Mouse (Mus musculus): ENCODE measurements around the gene Gpkow. TPM values are rescaled to one million over a fixed set of nuclear protein-coding genes. Genes with fewer than 3 reads are reported as not detected.
"Not testable (repeated sequence)": the region's sequence is repeated elsewhere in the genome, so short reads cannot be mapped to it uniquely, and the experiment has no call there.

Gpkow gene
- polyA plus RNA-seq, 1 experiment from 2014 or later = 47.6 TPM

DNA sequence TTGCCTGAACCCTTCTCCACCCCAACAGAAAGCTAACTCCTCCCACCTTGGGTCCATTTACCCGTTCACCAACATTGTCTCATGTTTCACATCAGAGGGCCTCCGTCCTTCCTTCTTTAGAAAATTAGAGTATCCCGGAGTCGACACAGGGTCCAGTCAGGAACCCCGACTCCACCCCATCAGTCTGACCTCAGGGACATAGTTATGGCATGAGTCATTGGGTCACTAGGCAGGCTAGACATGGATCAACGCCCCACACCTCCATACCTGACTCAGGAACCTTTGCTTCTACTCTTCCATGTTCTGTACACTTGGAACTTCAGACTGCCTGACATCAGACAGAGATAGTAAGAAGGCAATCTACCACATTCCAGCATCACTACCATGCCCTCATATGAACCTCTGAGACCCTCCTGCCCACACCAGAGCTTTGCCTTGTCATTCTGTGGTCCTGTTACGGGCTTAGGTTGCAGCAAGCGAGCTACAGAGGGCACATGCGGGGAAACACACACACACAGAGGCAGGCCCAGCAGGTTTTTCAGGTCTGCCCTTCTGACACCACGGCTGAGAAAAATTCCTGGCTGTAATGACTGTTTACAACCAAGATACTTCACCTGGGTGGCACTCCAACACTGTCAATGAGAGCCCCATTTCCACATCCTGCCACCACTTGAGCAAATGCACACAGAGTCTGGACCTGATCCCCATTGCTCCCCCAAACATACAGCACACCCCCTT lies 43.3 kb downstream of the Gpkow start:
- Histone ChIP-seq H3K27me3 (ENCODE audit: insufficient read depth, low read length) (no peaks in the 10 kb centered on the region), H3K4me3 (ENCODE audit: low read length) (peak overlapping the region; percentile 28), H3K27ac (ENCODE audit: low read length) (peak overlapping the region; percentile 75), H3K36me3 (ENCODE audit: insufficient read depth, low read length) (no peaks in the 10 kb centered on the region), H3K9ac (replicated peaks; ENCODE audit: low read length) (no peak overlapping the region), H3K4me2 (replicated peaks; ENCODE audit: low read depth, low read length) (peak overlapping the region; percentile 27), H3K9me3 (ENCODE audit: low read length) (no peaks in the 10 kb centered on the region), H3K4me1 (ENCODE audit: insufficient read depth, low read length) (no peaks in the 10 kb centered on the region)
- WGBS = 41% methylated on average over 10 of the region's 10 CpGs
- peak; percentile 50 for ATAC-seq (ENCODE audit: low FRiP score, low TSS enrichment)

DNA sequence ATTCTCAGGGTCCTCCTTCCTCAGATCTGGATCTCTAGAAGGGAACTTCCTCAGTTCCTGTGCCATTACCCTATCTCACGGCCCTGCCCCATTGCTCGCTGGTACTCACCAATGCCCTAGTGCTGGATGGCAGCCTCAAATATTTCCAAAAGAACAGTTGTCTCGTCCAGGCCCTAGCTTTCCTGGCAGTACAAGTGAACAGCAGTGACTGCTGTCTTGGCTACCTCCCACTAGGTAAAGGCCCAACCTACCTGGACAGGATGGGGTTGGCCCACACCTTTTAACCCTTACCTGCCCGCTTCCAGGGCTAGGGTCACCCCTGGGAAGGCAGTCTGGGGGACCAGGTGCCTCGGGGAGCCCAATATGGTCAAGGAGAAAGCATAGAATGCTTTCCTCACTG lies 44.2 kb downstream of the Gpkow start:
- peak; percentile 52; the same call in 1 of the 2 replicates for ATAC-seq (ENCODE audit: low FRiP score, low TSS enrichment)
- H3K36me3 ChIP-seq (ENCODE audit: insufficient read depth, low read length) = no peaks in the 10 kb centered on the region

DNA sequence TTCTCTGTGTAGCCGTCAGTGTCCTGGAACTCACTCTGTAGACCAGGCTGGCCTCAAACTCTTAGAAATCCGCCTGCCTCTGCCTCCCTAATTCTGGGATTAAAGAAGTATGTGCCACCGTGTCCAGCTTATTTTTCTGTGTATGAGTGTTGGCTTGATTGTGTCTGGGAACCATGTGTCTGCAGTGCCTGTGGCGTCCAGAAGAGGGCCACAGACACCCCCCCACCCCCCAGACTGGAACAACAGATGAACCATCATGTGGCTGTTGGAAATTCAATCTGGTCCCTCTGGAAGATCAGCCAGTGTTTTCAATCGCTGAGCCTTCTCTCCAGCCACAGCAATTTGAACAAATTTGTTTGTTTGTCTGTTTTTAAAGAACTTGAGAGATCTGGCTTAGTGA lies 46.5 kb downstream of the Gpkow start:
- Histone ChIP-seq H3K9me3 (ENCODE audit: low read length) (no peaks in the 10 kb centered on the region), H3K4me1 (ENCODE audit: insufficient read depth, low read length) (no peaks in the 10 kb centered on the region), H3K27me3 (ENCODE audit: insufficient read depth, low read length) (no peaks in the 10 kb centered on the region), H3K36me3 (ENCODE audit: insufficient read depth, low read length) (no peaks in the 10 kb centered on the region), H3K4me3 (ENCODE audit: low read length) (no peak overlapping the region), H3K27ac (ENCODE audit: low read length) (no peak overlapping the region), H3K4me2 (replicated peaks; ENCODE audit: low read depth, low read length) (no peak overlapping the region), H3K9ac (replicated peaks; ENCODE audit: low read length) (no peak overlapping the region)
- 54% methylated on average over 5 of the region's 5 CpGs for WGBS
- no peak for ATAC-seq (ENCODE audit: low FRiP score, low TSS enrichment)

More for the DNA sequence above, 44.2 kb downstream of the Gpkow start:
- no peaks in the 10 kb centered on the region for H3K4me1 ChIP-seq (ENCODE audit: insufficient read depth, low read length)
- H3K9ac ChIP-seq (replicated peaks; ENCODE audit: low read length) = no peak overlapping the region
- peak overlapping the region; percentile 28 for H3K4me3 ChIP-seq (ENCODE audit: low read length)
- 71% methylated on average over 5 of the region's 5 CpGs for WGBS
- no peaks in the 10 kb centered on the region for H3K27me3 ChIP-seq (ENCODE audit: insufficient read depth, low read length)
- peak overlapping the region; percentile 75 for H3K27ac ChIP-seq (ENCODE audit: low read length)
- H3K4me2 ChIP-seq (replicated peaks; ENCODE audit: low read depth, low read length) = peak overlapping the region; percentile 26; the same call in 1 of the 2 replicates
- no peaks in the 10 kb centered on the region for H3K9me3 ChIP-seq (ENCODE audit: low read length)

- Histone ChIP-seq H3K4me2 (replicated peaks; ENCODE audit: low read depth, low read length) (no peak overlapping the region), H3K9me3 (ENCODE audit: low read length) (no peaks in the 10 kb centered on the region), H3K4me3 (ENCODE audit: low read length) (no peak overlapping the region), H3K4me1 (ENCODE audit: insufficient read depth, low read length) (no peaks in the 10 kb centered on the region), H3K27ac (ENCODE audit: low read length) (no peak overlapping the region), H3K9ac (replicated peaks; ENCODE audit: low read length) (no peak overlapping the region), H3K36me3 (ENCODE audit: insufficient read depth, low read length) (no peaks in the 10 kb centered on the region), H3K27me3 (ENCODE audit: insufficient read depth, low read length) (no peaks in the 10 kb centered on the region)
- no peak for ATAC-seq (ENCODE audit: low FRiP score, low TSS enrichment)
- 59% methylated on average over 1 of the region's 1 CpGs for WGBS
Observed at GRCm38 (mm10) chrX:7744940-7745339, 48.0 kb downstream of the Gpkow start.

DNA sequence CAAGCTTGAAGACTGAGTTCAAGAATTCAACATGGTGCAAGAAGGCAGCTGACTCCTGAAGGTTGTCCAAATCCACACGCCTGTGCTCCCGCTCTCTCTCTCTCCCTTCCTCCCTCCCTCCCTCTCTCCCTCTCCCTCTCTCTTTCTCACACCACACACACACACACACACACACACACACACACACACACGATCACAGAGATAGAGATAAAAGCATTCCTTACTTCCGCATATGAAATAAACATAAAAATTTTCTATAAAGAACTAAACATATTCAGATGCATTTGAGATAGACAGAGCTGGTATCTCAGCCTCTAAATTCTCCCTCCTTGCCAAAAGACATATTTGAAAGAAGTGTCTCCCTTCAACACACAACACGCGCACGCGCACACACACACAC lies 48.5 kb downstream of the Gpkow start:
- 90% methylated on average over 8 of the region's 8 CpGs for WGBS
- Histone ChIP-seq H3K36me3 (ENCODE audit: insufficient read depth, low read length) (no peaks in the 10 kb centered on the region), H3K9me3 (ENCODE audit: low read length) (no peaks in the 10 kb centered on the region), H3K4me2 (replicated peaks; ENCODE audit: low read depth, low read length) (no peak overlapping the region), H3K9ac (replicated peaks; ENCODE audit: low read length) (no peak overlapping the region), H3K4me1 (ENCODE audit: insufficient read depth, low read length) (no peaks in the 10 kb centered on the region), H3K27me3 (ENCODE audit: insufficient read depth, low read length) (no peaks in the 10 kb centered on the region), H3K4me3 (ENCODE audit: low read length) (no peak overlapping the region), H3K27ac (ENCODE audit: low read length) (no peak overlapping the region)
- no peak for ATAC-seq (ENCODE audit: low FRiP score, low TSS enrichment)

DNA sequence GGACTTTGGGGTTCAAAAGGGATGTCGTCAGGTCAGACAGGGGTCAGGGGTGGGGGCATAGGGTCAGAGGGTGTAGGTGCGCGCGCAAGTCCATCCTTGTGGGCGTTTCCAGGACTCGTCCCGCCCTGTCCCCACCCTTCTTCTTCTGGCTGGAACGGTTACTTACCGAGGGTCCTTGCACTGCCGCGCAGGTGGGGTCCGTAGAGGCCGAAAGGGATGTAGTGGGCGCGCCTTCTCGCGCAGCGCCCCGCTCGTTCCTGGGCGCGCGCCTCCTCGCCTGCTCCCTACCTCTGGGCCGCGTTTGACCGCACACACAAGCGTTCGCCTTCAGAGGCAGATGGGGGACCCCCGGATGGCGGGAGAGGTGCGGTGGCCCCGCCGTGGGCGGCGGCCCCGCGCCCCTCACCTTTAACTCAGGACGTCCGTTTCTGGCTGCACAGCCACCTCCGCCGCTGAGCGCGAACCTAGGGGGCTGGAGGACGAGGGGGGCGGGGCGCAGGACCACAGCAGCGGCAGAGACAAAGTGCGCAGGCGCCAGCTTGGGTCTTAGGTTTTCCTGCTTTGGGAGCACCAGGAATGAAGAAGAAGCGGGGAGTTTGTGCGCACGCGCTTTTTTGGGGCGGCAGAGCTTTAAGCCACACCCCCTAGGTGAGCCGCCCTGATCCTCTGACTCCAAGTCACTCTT lies 53.6 kb downstream of the Gpkow start, which contains the start of gene Ccdc120:
Ccdc120 (minus strand) TSS at position 474 of the 685 bp plus-strand sequence.
- ATAC-seq (ENCODE audit: low FRiP score, low TSS enrichment) = peak; percentile 85
- peak within 1 kb of the TSS; percentile 53 for H3K4me2 ChIP-seq (replicated peaks; ENCODE audit: low read depth, low read length)
- H3K4me3 ChIP-seq (ENCODE audit: low read length) = peak within 1 kb of the TSS; percentile 72
- H3K9me3 ChIP-seq (ENCODE audit: low read length) = no peaks in the 10 kb centered on the region
- no peaks in the 10 kb centered on the region for H3K27me3 ChIP-seq (ENCODE audit: insufficient read depth, low read length)
- H3K9ac ChIP-seq (replicated peaks; ENCODE audit: low read length) = peak within 1 kb of the TSS; percentile 70
- H3K27ac ChIP-seq (ENCODE audit: low read length) = no peak within 1 kb of the TSS
- 12% methylated on average over 52 of the region's 56 CpGs for WGBS
- H3K4me1 ChIP-seq (ENCODE audit: insufficient read depth, low read length) = no peaks in the 10 kb centered on the region
- H3K36me3 ChIP-seq (ENCODE audit: insufficient read depth, low read length) = no peaks in the 10 kb centered on the region

DNA sequence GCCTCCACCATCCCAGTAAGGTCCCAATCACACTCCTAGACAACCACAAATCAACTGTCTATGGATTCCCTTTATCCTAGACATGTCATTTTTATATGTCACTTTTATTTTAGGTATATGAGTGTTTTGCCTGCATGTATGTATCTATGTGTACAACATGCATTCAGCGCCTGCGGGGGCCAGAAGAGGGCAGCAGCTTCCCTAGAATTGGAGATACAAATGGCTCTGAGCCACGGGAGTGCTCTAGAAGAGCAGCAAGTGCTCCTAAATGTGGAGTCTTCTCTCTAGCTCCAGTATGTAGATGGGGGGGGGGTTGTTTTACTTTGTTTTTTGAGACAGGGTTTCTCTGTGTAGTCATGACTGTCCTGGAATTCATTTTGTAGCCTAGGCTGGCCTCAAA lies 56.7 kb downstream of the Gpkow start:
- not testable (repeated sequence) for H3K4me3 ChIP-seq (ENCODE audit: low read length); H3K27ac ChIP-seq (ENCODE audit: low read length); ATAC-seq (ENCODE audit: low FRiP score, low TSS enrichment); H3K4me1 ChIP-seq (ENCODE audit: insufficient read depth, low read length); H3K27me3 ChIP-seq (ENCODE audit: insufficient read depth, low read length); H3K9ac ChIP-seq (replicated peaks; ENCODE audit: low read length); H3K4me2 ChIP-seq (replicated peaks; ENCODE audit: low read depth, low read length); H3K36me3 ChIP-seq (ENCODE audit: insufficient read depth, low read length); H3K9me3 ChIP-seq (ENCODE audit: low read length)
- 39% methylated on average over 3 of the region's 3 CpGs for WGBS

Other genes with a start within 250 kb of the Gpkow start
- gene Foxp3, start 123.5 kb upstream of the Gpkow start, polyA plus RNA-seq (2015; fragmentation: Nextera tagmentation; extraction: Ambion mirVana) = 0.18 TPM in 1 of 2 replicates, not detected in the other
- gene Ppp1r3f, start 122.8 kb upstream of the Gpkow start, polyA plus RNA-seq (2015; fragmentation: Nextera tagmentation; extraction: Ambion mirVana) = 1.9 and 2.2 TPM in 2 replicates
- 35.3 and 36.6 TPM in 2 replicates for gene Ccdc22, start 91.6 kb upstream of the Gpkow start, polyA plus RNA-seq (2015; fragmentation: Nextera tagmentation; extraction: Ambion mirVana)
- 0.04 and 0.09 TPM in 2 replicates for gene Cacna1f, start 90.0 kb upstream of the Gpkow start, polyA plus RNA-seq (2015; fragmentation: Nextera tagmentation; extraction: Ambion mirVana)
- 3.1 and 3.6 TPM in 2 replicates for gene Syp, start 58.7 kb upstream of the Gpkow start, polyA plus RNA-seq (2015; fragmentation: Nextera tagmentation; extraction: Ambion mirVana)
- 14.1 and 14.7 TPM in 2 replicates for gene Prickle3, start 39.9 kb upstream of the Gpkow start, polyA plus RNA-seq (2015; fragmentation: Nextera tagmentation; extraction: Ambion mirVana)
- gene Plp2, start 25.7 kb upstream of the Gpkow start, polyA plus RNA-seq (2015; fragmentation: Nextera tagmentation; extraction: Ambion mirVana) = 170 and 179 TPM in 2 replicates
- 0.91 and 1.4 TPM in 2 replicates for gene Magix, start 15.9 kb upstream of the Gpkow start, polyA plus RNA-seq (2015; fragmentation: Nextera tagmentation; extraction: Ambion mirVana)
- 45.7 and 48.8 TPM in 2 replicates for gene Wdr45, start 17.2 kb downstream of the Gpkow start, polyA plus RNA-seq (2015; fragmentation: Nextera tagmentation; extraction: Ambion mirVana)
- 0.59 TPM in 1 of 2 replicates, not detected in the other for gene Gm45208, start 25.1 kb downstream of the Gpkow start, polyA plus RNA-seq (2015; fragmentation: Nextera tagmentation; extraction: Ambion mirVana)
- gene Praf2, start 31.3 kb downstream of the Gpkow start, polyA plus RNA-seq (2015; fragmentation: Nextera tagmentation; extraction: Ambion mirVana) = 69.3 and 74.7 TPM in 2 replicates
- 17.4 and 19.6 TPM in 2 replicates for gene Ccdc120, start 53.8 kb downstream of the Gpkow start, polyA plus RNA-seq (2015; fragmentation: Nextera tagmentation; extraction: Ambion mirVana)
- 30.9 and 31.4 TPM in 2 replicates for gene Tfe3, start 65.4 kb downstream of the Gpkow start, polyA plus RNA-seq (2015; fragmentation: Nextera tagmentation; extraction: Ambion mirVana)
- 47.5 and 57.0 TPM in 2 replicates for gene Gripap1, start 92.6 kb downstream of the Gpkow start, polyA plus RNA-seq (2015; fragmentation: Nextera tagmentation; extraction: Ambion mirVana)
- gene Kcnd1, start 125.2 kb downstream of the Gpkow start, polyA plus RNA-seq (2015; fragmentation: Nextera tagmentation; extraction: Ambion mirVana) = 1.7 and 1.9 TPM in 2 replicates
- 37.5 and 39.1 TPM in 2 replicates for gene Otud5, start 144.2 kb downstream of the Gpkow start, polyA plus RNA-seq (2015; fragmentation: Nextera tagmentation; extraction: Ambion mirVana)
- 11.7 and 13.4 TPM in 2 replicates for gene Pim2, start 181.1 kb downstream of the Gpkow start, polyA plus RNA-seq (2015; fragmentation: Nextera tagmentation; extraction: Ambion mirVana)
- 37.8 and 41.1 TPM in 2 replicates for gene Slc35a2, start 186.9 kb downstream of the Gpkow start, polyA plus RNA-seq (2015; fragmentation: Nextera tagmentation; extraction: Ambion mirVana)
- 113 and 124 TPM in 2 replicates for gene Pqbp1, start 202.1 kb downstream of the Gpkow start, polyA plus RNA-seq (2015; fragmentation: Nextera tagmentation; extraction: Ambion mirVana)
- gene Timm17b, start 202.2 kb downstream of the Gpkow start, polyA plus RNA-seq (2015; fragmentation: Nextera tagmentation; extraction: Ambion mirVana) = 182 and 184 TPM in 2 replicates
- gene Gm10491, start 210.7 kb downstream of the Gpkow start, polyA plus RNA-seq (2015; fragmentation: Nextera tagmentation; extraction: Ambion mirVana) = not detected in 2 replicates
- gene Gm10490, start 212.4 kb downstream of the Gpkow start, polyA plus RNA-seq (2015; fragmentation: Nextera tagmentation; extraction: Ambion mirVana) = not detected in 2 replicates
- gene Pcsk1n, start 222.7 kb downstream of the Gpkow start, polyA plus RNA-seq (2015; fragmentation: Nextera tagmentation; extraction: Ambion mirVana) = 1.4 and 2.3 TPM in 2 replicates
- gene Eras, start 231.5 kb downstream of the Gpkow start, polyA plus RNA-seq (2015; fragmentation: Nextera tagmentation; extraction: Ambion mirVana) = not detected in 2 replicates